Mouse (Mus musculus) liver, embryonic 13.5 days (tissue): ENCODE measurements around the gene Tm4sf20. TPM values are rescaled to one million over a fixed set of nuclear protein-coding genes. Genes with fewer than 3 reads are reported as not detected.

ENCODE experiments used
- ATAC-seq: fragments of 200-750 bp; cut with Nextera tagmentation; 2 replicates; pipeline ENCODE4 v1.8.0; 2017; ENCODE audit warnings: low read depth, mild to moderate bottlenecking, moderate number of reproducible peaks, moderate library complexity
- DNase-seq: peaks from one replicate; pipeline ENCODE4 v3.0.0; 2022
- H3K27ac ChIP-seq: fragments of 300-500 bp; sonication (generic); 2 replicates; pipeline ENCODE4 v1.5.1; 2015; ENCODE audit warnings: moderate library complexity, mild to moderate bottlenecking, inconsistent platforms
- H3K27me3 ChIP-seq: fragments of 300-500 bp; sonication (generic); 2 replicates; pipeline ENCODE4 v1.6.1; 2015; ENCODE audit warnings: mild to moderate bottlenecking, inconsistent platforms
- H3K36me3 ChIP-seq: fragments of 300-500 bp; sonication (generic); 2 replicates; pipeline ENCODE4 v1.6.1; 2015; ENCODE audit warnings: mild to moderate bottlenecking, inconsistent platforms
- H3K4me1 ChIP-seq: fragments of 300-500 bp; sonication (generic); replicated peaks from 2 replicates; pipeline ENCODE4 v1.6.1; 2015; ENCODE audit warnings: inconsistent platforms
- H3K4me2 ChIP-seq: fragments of 300-500 bp; sonication (generic); 2 replicates; pipeline ENCODE4 v1.6.1; 2015; ENCODE audit warnings: inconsistent platforms, mild to moderate bottlenecking, moderate library complexity
- H3K4me3 ChIP-seq: fragments of 300-500 bp; sonication (generic); replicated peaks from 2 replicates; pipeline ENCODE4 v1.5.1; 2015; ENCODE audit warnings: mild to moderate bottlenecking, inconsistent platforms
- H3K9ac ChIP-seq: fragments of 300-500 bp; sonication (generic); 2 replicates; pipeline ENCODE4 v1.6.1; 2015; ENCODE audit warnings: mild to moderate bottlenecking, inconsistent platforms
- H3K9me3 ChIP-seq: fragments of 300-500 bp; sonication (generic); replicated peaks from 2 replicates; pipeline ENCODE4 v1.6.1; 2016; ENCODE audit warnings: inconsistent platforms
- WGBS: fragments of 180-500 bp; shearing (Covaris S2); methylation state at CpG from one replicate; pipeline ENCODE4 v1.1.7; 2015; ENCODE audit not compliant: insufficient replicate concordance; 5-methylcytosine and 5-hydroxymethylcytosine counted together
- polyA plus RNA-seq: library from polyadenylated mRNA; unstranded; fragments of >200 nt; fragmentation: Nextera tagmentation; extraction: Ambion mirVana; gene quantifications from 2 replicates; pipeline ENCODE4 v1.2.1, GENCODE M21; 2015

Gene Tm4sf20
- polyA plus RNA-seq, 1 experiment from 2014 or later = not detected

DNA sequence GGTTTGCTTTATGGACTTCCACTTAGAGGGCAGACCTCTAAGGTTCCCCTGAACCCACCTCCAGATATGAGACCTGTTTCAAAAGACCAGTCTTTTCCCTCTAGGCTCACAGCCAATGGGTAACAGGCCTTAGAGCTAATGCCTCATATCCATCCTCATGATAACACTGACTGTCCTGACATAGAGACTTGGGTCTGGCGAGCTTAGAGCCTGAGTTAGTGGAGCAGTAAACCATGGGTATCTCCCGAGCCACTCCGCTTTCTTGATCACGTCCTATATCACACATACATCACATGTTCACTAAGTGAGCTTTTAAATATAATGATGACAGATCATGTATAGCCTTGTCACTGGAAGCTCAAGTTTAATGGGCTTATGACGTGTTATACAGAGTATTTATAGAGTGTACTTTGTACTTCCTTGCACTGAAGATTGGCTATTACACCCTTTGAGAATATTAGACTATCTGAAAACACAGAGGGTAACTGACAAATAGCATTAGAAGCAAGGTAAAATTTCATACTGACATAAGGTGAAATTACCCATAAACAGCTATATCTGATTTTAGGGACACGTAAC lies 11.2 kb upstream of the Tm4sf20 start:
- no peaks in the 10 kb centered on the region for H3K27me3 ChIP-seq
- no peak overlapping the region for H3K9ac ChIP-seq
- no peak overlapping the region for H3K4me3 ChIP-seq
- H3K27ac ChIP-seq = no peak overlapping the region
- DNase-seq (no peak), ATAC-seq (no peak)
- H3K4me2 ChIP-seq = no peak overlapping the region
- H3K36me3 ChIP-seq = no peaks in the 10 kb centered on the region
- WGBS = 72% methylated on average over 6 of the region's 6 CpGs
- no peaks in the 10 kb centered on the region for H3K9me3 ChIP-seq
- H3K4me1 ChIP-seq = no peaks in the 10 kb centered on the region

DNA sequence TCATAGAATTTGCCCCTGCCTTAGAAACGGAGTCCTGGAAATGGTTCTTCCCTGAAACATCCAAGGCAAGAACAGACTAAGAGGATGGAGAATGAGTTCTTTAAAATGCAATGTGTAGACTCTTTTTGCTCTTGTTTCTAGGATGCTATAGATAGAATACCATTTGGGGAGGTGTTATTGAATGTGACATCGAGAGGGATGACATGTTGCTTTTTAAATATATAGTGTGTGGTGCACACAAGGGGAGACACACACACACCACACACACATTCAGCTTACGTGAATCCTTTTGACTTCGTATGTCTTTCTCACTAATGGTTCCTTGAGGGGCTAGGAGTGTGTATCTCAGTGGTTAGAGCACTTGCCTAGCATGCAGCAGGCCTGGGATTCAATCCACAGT lies 7.0 kb upstream of the Tm4sf20 start:
- Histone ChIP-seq H3K4me3 (no peak overlapping the region), H3K4me2 (no peak overlapping the region), H3K9ac (no peak overlapping the region), H3K4me1 (no peaks in the 10 kb centered on the region), H3K36me3 (no peaks in the 10 kb centered on the region), H3K9me3 (no peaks in the 10 kb centered on the region), H3K27ac (no peak overlapping the region), H3K27me3 (no peaks in the 10 kb centered on the region)
- no peak for DNase-seq
- ATAC-seq = no peak
- WGBS = 79% methylated on average over 4 of the region's 4 CpGs

DNA sequence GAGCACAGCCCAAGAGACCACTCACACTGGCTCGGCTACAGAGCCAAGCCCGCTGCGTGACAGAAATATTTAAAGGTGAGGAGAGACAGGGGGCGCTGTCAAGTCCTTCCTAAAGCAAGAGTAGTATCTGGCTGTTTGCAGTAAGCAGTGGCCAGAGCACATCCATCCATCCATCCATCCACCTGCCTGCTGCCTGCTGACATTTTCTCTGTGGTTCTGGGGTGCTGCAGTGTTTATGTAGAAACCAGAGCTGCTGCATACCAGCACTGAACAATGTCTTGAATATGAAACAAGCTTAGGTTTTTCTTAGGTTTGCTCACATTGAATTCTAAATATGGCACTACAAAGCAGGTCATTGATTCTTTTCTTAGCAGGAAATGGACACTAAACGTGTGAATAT lies 4.9 kb upstream of the Tm4sf20 start:
- H3K27ac ChIP-seq = no peak overlapping the region
- no peak overlapping the region for H3K4me3 ChIP-seq
- no peaks in the 10 kb centered on the region for H3K4me1 ChIP-seq
- 63% methylated on average over 5 of the region's 5 CpGs for WGBS
- H3K9me3 ChIP-seq = no peaks in the 10 kb centered on the region
- H3K27me3 ChIP-seq = no peaks in the 10 kb centered on the region
- no peak for ATAC-seq
- no peak overlapping the region for H3K4me2 ChIP-seq
- no peaks in the 10 kb centered on the region for H3K36me3 ChIP-seq
- DNase-seq = no peak
- H3K9ac ChIP-seq = no peak overlapping the region

DNA sequence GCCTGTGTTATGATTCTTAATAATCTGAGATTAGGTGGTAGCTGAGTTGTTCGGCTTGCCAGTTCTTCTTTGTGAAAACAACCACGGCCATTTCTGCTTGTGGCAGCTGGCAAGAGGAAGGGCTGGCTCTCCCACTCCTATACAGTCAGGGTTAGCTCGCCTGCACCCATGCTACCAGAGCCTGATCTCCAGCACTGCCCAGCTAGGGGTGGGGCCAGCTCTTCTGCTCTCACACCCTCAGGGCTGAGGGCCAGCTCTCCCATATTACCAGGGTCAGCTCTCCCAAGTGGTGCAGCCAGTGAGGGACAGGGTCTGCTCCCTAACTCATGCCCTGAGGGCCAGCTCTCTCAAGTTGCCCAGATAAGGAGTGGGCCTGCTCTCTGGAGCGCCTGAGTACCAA lies 4.2 kb upstream of the Tm4sf20 start:
- Histone ChIP-seq H3K4me2 (no peak overlapping the region), H3K4me1 (no peaks in the 10 kb centered on the region), H3K36me3 (no peaks in the 10 kb centered on the region), H3K9ac (no peak overlapping the region), H3K4me3 (no peak overlapping the region), H3K27ac (no peak overlapping the region), H3K9me3 (no peaks in the 10 kb centered on the region), H3K27me3 (no peaks in the 10 kb centered on the region)
- no peak for DNase-seq
- ATAC-seq = peak; percentile 20; the same call in 1 of the 2 replicates
- WGBS = 70% methylated on average over 4 of the region's 4 CpGs

DNA sequence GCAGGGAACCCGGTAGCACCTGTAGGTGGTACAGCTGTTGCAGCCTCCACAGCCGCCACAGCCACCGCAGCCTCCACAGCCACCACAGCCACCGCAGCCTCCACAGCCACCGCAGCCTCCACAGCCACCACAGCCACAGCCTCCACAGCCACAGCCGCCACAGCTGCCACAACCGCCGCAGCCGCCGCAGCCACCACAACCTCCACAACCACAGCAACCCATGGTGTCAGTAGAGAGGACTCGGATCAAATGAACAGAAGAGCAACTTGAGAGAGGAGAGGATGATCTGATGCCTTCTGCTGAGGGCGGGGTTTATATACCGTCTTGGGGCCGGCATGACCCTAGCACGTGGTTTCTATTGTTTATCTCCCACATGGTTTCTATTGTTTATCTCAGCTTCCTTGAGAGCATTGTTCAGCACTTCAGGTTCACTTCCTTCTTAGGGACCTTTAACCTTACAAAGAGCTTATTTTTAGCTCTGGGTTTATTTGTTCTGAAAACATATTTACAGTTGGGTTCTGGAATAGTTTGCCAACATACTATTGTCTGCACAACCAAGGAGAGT lies 2.8 kb upstream of the Tm4sf20 start, which contains the start of gene Gm47791:
TSS of gene Gm47791 (minus strand) at position 222 of the 565 bp plus-strand sequence.
- Histone ChIP-seq H3K9ac (no peak within 1 kb of the TSS), H3K9me3 (no peaks in the 10 kb centered on the region), H3K36me3 (no peaks in the 10 kb centered on the region), H3K4me1 (no peaks in the 10 kb centered on the region), H3K4me3 (no peak within 1 kb of the TSS), H3K27me3 (no peaks in the 10 kb centered on the region), H3K4me2 (no peak within 1 kb of the TSS), H3K27ac (no peak within 1 kb of the TSS)
- 63% methylated on average over 15 of the region's 15 CpGs for WGBS
- no peak for DNase-seq
- ATAC-seq = 0 out of 2 replicates have a peak, but pooled peaks have one; percentile 12

DNA sequence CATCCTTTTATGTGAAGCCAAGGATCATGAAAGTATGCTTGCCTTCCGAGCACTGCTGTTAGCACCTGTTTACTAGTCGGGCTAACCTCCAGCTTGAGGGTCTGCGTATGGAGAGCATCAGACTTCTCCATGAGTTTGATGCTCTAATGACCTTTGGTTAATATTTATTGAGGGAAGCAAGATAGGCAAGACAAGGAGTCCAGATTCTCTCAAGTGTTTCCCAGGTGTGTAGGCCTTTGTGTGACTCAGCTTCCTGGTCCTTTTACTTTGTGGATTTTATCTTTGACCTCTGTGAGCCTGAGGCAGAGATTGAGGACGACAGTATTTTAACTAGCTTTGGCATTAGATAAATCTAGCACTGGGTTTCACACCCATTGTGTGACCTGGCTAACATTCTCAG lies 1.6 kb downstream of the Tm4sf20 start:
- Histone ChIP-seq H3K4me3 (no peak overlapping the region), H3K4me2 (no peak overlapping the region), H3K4me1 (no peaks in the 10 kb centered on the region), H3K27ac (no peak overlapping the region), H3K9ac (no peak overlapping the region), H3K36me3 (peaks cover 10% of the 10 kb centered on the region), H3K27me3 (no peaks in the 10 kb centered on the region), H3K9me3 (no peaks in the 10 kb centered on the region)
- 71% methylated on average over 4 of the region's 4 CpGs for WGBS
- no peak for DNase-seq
- ATAC-seq = no peak

DNA sequence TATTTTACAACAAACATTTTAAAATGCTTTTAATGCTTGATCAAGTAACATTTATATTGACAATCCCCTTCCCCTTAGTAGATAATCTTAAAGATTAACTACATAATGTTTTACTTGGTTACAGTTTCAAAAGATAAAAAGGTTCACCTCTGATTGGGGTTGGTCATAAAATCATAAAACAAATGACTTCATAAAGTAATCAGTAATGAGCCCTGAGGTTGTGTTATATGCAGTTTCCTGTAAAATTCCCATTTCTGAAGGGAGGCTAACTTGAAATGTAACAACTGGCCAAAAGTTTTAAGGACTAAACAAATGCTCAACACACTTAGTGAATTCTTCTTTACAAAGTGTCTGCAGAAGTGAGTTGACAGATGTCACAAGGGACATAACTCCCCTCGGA lies 2.0 kb downstream of the Tm4sf20 start:
- H3K4me3 ChIP-seq = no peak overlapping the region
- ATAC-seq = no peak
- no peaks in the 10 kb centered on the region for H3K4me1 ChIP-seq
- no peaks in the 10 kb centered on the region for H3K27me3 ChIP-seq
- WGBS = 58% methylated on average over 1 of the region's 1 CpGs
- peaks cover 12% of the 10 kb centered on the region for H3K36me3 ChIP-seq
- H3K27ac ChIP-seq = no peak overlapping the region
- no peak overlapping the region for H3K4me2 ChIP-seq
- DNase-seq = no peak
- H3K9me3 ChIP-seq = no peaks in the 10 kb centered on the region
- no peak overlapping the region for H3K9ac ChIP-seq

DNA sequence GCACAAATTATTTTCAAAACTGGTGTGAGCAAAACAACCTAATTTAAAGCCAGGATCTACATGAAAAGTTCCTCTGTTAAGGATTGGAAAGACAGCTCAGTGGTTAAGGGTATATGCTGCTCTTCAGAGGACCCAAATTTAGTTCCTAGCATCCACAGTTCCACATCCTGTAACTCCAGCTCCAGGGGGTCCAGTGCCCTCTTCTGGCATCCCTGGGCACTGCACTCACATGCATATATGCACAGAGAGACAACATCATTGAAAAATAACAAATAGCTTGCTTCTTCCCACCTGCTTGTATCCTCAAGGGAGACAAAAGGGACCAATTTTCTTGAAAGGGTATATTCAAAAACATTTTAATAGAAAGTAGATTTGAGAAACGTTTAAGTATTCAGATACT lies 6.0 kb downstream of the Tm4sf20 start:
- H3K4me2 ChIP-seq = no peak overlapping the region
- H3K4me3 ChIP-seq = no peak overlapping the region
- WGBS = 53% methylated on average over 1 of the region's 1 CpGs
- H3K9me3 ChIP-seq = no peaks in the 10 kb centered on the region
- H3K27ac ChIP-seq = no peak overlapping the region
- H3K36me3 ChIP-seq = peaks cover 21% of the 10 kb centered on the region
- no peaks in the 10 kb centered on the region for H3K4me1 ChIP-seq
- DNase-seq (no peak), ATAC-seq (no peak)
- H3K27me3 ChIP-seq = no peaks in the 10 kb centered on the region
- H3K9ac ChIP-seq = no peak overlapping the region

DNA sequence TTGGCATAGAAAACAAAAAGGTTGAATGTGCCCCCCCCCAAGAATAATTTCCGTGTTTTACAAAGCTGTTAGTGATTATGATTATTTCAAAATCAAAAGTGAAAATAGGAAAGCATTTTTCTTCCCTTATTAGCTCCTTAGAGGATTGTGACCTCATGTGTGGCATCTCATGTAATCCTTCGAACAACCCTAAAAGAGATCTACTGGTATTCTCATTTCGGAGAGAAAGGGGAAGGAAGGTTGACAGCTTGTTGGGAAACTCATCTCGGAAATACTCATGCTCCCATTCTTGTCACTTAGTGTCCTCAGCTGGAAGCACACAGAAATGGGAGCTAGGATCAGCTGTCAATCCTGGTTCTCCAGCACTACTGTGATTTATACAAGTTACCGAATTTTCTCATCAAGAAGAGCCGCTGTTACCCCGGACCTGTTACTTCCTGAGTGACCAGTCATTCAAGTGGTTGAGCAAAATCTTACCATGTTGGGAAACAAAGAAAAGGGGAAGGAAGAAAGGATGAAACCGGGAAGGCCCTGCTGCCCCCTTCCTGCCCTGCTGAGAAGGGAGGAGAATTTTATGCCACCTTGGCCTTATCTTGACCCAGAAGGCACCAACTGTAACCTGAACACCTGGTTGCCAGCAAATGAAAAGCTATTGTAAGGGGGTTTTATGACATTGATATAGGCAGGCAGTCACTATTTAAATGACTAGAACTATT lies 6.6 kb downstream of the Tm4sf20 start:
- Histone ChIP-seq H3K9me3 (no peaks in the 10 kb centered on the region), H3K36me3 (peaks cover 25% of the 10 kb centered on the region), H3K4me3 (no peak overlapping the region), H3K27me3 (no peaks in the 10 kb centered on the region), H3K27ac (no peak overlapping the region), H3K9ac (no peak overlapping the region), H3K4me2 (no peak overlapping the region), H3K4me1 (no peaks in the 10 kb centered on the region)
- ATAC-seq (no peak), DNase-seq (no peak)
- WGBS = 55% methylated on average over 8 of the region's 8 CpGs

DNA sequence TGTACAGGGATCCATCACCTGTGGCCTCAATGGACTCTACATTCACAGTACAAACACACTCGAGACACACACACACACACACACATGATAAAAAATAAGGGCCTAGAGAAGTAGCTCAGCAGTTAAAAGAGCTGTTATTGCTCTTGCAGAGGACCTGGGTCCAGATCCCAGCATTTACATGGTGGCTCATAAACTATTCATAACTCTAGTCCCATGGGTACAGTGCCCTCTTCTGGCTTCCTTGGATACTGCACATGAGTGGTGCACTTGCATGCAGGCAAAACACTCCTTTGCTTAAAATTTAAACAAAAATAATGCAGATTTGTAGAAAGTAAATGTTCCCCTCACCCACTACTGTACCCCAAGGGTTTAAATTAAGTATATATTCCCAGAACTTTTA lies 8.7 kb downstream of the Tm4sf20 start:
- H3K4me2 ChIP-seq = no peak overlapping the region
- DNase-seq (peak; percentile 24), ATAC-seq (no peak)
- H3K36me3 ChIP-seq = peaks cover 42% of the 10 kb centered on the region
- 76% methylated on average over 1 of the region's 1 CpGs for WGBS
- no peaks in the 10 kb centered on the region for H3K4me1 ChIP-seq
- H3K27me3 ChIP-seq = no peaks in the 10 kb centered on the region
- no peak overlapping the region for H3K9ac ChIP-seq
- no peak overlapping the region for H3K4me3 ChIP-seq
- no peak overlapping the region for H3K27ac ChIP-seq
- no peaks in the 10 kb centered on the region for H3K9me3 ChIP-seq

DNA sequence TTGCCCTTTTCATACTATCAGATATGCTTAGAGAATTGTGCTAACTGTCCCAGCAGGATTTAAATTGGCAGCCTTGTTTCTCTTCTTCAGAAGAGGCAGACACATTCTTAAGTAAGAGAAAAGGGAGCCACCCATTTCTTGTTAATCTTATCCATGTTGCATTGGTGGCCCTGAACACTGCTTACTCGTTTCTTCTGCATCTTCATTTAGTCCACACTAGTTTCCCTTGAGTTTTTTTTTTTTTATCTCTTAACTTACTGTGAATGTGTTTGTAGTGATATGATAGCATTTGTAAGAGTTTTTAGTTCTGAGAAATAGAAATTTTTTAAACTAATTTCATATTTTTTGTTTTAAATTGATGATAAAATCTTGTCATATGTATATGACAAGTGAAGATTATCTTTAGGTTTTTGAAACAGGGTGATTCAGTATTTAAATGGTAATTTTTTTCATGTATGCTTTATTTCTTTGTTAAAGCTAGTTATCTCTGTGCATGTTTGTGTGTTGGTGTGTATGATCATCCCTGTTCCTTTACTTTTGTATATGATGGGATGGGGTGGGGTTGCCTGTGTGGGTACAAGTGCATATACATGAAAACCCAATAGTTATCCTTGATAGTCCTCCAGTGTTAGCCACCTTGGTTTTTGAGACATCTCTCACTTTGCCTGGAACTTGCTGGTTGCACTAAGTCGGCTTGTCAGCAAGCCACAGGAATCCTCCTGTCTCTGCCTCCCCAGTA lies 20.4 kb downstream of the Tm4sf20 start:
- Histone ChIP-seq H3K9ac (no peak overlapping the region), H3K36me3 (peaks cover 38% of the 10 kb centered on the region), H3K4me1 (peaks cover 19% of the 10 kb centered on the region), H3K27me3 (no peaks in the 10 kb centered on the region), H3K27ac (no peak overlapping the region), H3K9me3 (no peaks in the 10 kb centered on the region), H3K4me3 (no peak overlapping the region), H3K4me2 (no peak overlapping the region)
- WGBS = 46% methylated on average over 2 of the region's 2 CpGs
- DNase-seq = no peak
- peak; percentile 75 for ATAC-seq
